Mouse (Mus musculus) thymus, adult 2 months (tissue): ENCODE measurements around the gene Prrt1.

Experiments
- CTCF ChIP-seq: fragments of 200-500 bp; IDR thresholded peaks from 2 replicates; pipeline ENCODE4 v1.5.1; 2012; ENCODE audit warnings: mild to moderate bottlenecking, control low read depth, low read length, moderate library complexity, borderline replicate concordance; ENCODE audit not compliant: control insufficient read depth, poor library complexity, insufficient read depth; ENCODE audit errors: extremely low read depth
- POLR2A ChIP-seq: fragments of 200-500 bp; IDR thresholded peaks from 2 replicates; pipeline ENCODE4 v1.6.1; 2012; ENCODE audit warnings: mild to moderate bottlenecking, low read length, control low read depth, moderate library complexity; ENCODE audit not compliant: control insufficient read depth, poor library complexity, insufficient read depth; ENCODE audit errors: extremely low read depth

GRCm38 (mm10) chr17:34654392-34654791 is 25.1 kb downstream of the Prrt1 start:
- TF ChIP-seq CTCF, result no peak
- TF ChIP-seq POLR2A, result no peak
